Mouse (Mus musculus) telencephalon, adult 2 months (tissue): ENCODE measurements around the gene Esp8.
"Not testable (repeated sequence)": the region's sequence is repeated elsewhere in the genome, so short reads cannot be mapped to it uniquely, and the experiment has no call there.

ENCODE experiments used
- DNase-seq: peaks from one replicate; pipeline ENCODE4 v3.0.0-alpha.2; 2011; ENCODE audit warnings: low read depth, low spot score

Gene Esp8

GRCm38 (mm10) chr17:40519818-40520217 is at the start of gene Esp8:
Esp8 (plus strand) TSS chr17:40520022.
- DNase-seq = no peak

- not testable (repeated sequence) for DNase-seq
Observed at GRCm38 (mm10) chr17:40483566-40483965, 36.3 kb upstream of the Esp8 start.

- not testable (repeated sequence) for DNase-seq
Observed at GRCm38 (mm10) chr17:40495468-40496185, 24.2 kb upstream of the Esp8 start.

- no peak for DNase-seq
Observed at GRCm38 (mm10) chr17:40529813-40530212, 10.0 kb downstream of the Esp8 start.

- no peak for DNase-seq
Observed at GRCm38 (mm10) chr17:40531147-40531546, 11.3 kb downstream of the Esp8 start.

GRCm38 (mm10) chr17:40547005-40547404 is 27.2 kb downstream of the Esp8 start:
- DNase-seq = not testable (repeated sequence)

GRCm38 (mm10) chr17:40553470-40553869 is 33.6 kb downstream of the Esp8 start:
- DNase-seq = no peak

- no peak for DNase-seq
Observed at GRCm38 (mm10) chr17:40561207-40561606, 41.4 kb downstream of the Esp8 start, which contains the start of gene Esp6. Esp6 (plus strand) TSS chr17:40561507.
